Mouse (Mus musculus): ENCODE measurements around the gene Atp8b3. TPM values are rescaled to one million over a fixed set of nuclear protein-coding genes. Genes with fewer than 3 reads are reported as not detected.

The Atp8b3 gene
- polyA plus RNA-seq, 1 experiment from 2014 or later, result 0.59 TPM

- Histone ChIP-seq H3K36me3 (ENCODE audit: control insufficient read depth, insufficient read depth, low read length) (no peaks in the 10 kb centered on the region), H3K4me1 (replicated peaks; ENCODE audit: control insufficient read depth, insufficient read depth, low read length) (peaks cover 6% of the 10 kb centered on the region; the same call in 1 of the 2 replicates), H3K4me2 (ENCODE audit: low read depth, low read length, severe bottlenecking) (no peak overlapping the region), H3K9ac (ENCODE audit: low read length) (no peak overlapping the region), H3K27ac (ENCODE audit: low read depth, low read length) (no peak overlapping the region), H3K4me3 (ENCODE audit: low read depth, low read length) (no peak overlapping the region), H3K27me3 (ENCODE audit: control insufficient read depth, insufficient read depth, low read length) (no peaks in the 10 kb centered on the region), H3K9me3 (ENCODE audit: control insufficient read depth, low read length) (no peaks in the 10 kb centered on the region)
- WGBS, result 38% methylated on average over 5 of the region's 5 CpGs
- ATAC-seq (replicated peaks; ENCODE audit: low FRiP score), result no peak
- DNase-seq (ENCODE audit: low spot score), result peak; percentile 88
Observed at GRCm38 (mm10) chr10:80557346-80557965, 18.5 kb upstream of the Atp8b3 start.

GRCm38 (mm10) chr10:80553997-80554396, 15.1 kb upstream of the Atp8b3 start:
- no peak overlapping the region for H3K9ac ChIP-seq (ENCODE audit: low read length)
- DNase-seq (ENCODE audit: low spot score) (no peak), ATAC-seq (replicated peaks; ENCODE audit: low FRiP score) (no peak)
- no peaks in the 10 kb centered on the region for H3K4me1 ChIP-seq (replicated peaks; ENCODE audit: control insufficient read depth, insufficient read depth, low read length)
- H3K36me3 ChIP-seq (ENCODE audit: control insufficient read depth, insufficient read depth, low read length), result peaks cover 5% of the 10 kb centered on the region; the same call in 1 of the 2 replicates
- no peak overlapping the region for H3K4me2 ChIP-seq (ENCODE audit: low read depth, low read length, severe bottlenecking)
- H3K9me3 ChIP-seq (ENCODE audit: control insufficient read depth, low read length), result no peaks in the 10 kb centered on the region
- H3K4me3 ChIP-seq (ENCODE audit: low read depth, low read length), result no peak overlapping the region
- no peak overlapping the region for H3K27ac ChIP-seq (ENCODE audit: low read depth, low read length)
- 85% methylated on average over 6 of the region's 6 CpGs for WGBS
- no peaks in the 10 kb centered on the region for H3K27me3 ChIP-seq (ENCODE audit: control insufficient read depth, insufficient read depth, low read length)

DNA sequence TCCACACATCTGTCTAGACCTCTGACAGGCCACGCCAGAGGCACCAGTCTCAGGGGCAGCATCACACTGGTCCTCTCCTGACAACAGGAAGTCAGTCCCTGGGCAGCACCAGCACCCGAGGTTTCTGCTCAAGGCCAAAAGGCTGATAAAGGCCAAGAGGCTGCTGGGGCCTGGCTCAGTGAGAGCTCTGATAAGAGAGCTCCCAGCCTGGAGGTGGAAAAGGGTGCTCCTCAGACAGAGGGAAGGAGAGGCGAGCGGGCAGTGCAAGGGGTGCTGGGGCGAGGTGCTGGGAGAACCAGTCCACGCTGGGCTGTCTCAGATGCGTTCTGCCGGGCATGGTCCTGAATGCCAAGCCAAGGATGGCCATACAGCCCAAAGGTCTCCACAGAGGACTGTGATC, 14.7 kb upstream of the Atp8b3 start:
- no peak for ATAC-seq (replicated peaks; ENCODE audit: low FRiP score)
- Histone ChIP-seq H3K9me3 (ENCODE audit: control insufficient read depth, low read length) (no peaks in the 10 kb centered on the region), H3K4me1 (replicated peaks; ENCODE audit: control insufficient read depth, insufficient read depth, low read length) (no peaks in the 10 kb centered on the region), H3K4me2 (ENCODE audit: low read depth, low read length, severe bottlenecking) (no peak overlapping the region), H3K36me3 (ENCODE audit: control insufficient read depth, insufficient read depth, low read length) (peaks cover 5% of the 10 kb centered on the region; the same call in 1 of the 2 replicates), H3K27me3 (ENCODE audit: control insufficient read depth, insufficient read depth, low read length) (no peaks in the 10 kb centered on the region), H3K9ac (ENCODE audit: low read length) (no peak overlapping the region), H3K27ac (ENCODE audit: low read depth, low read length) (no peak overlapping the region), H3K4me3 (ENCODE audit: low read depth, low read length) (no peak overlapping the region)
- 93% methylated on average over 8 of the region's 8 CpGs for WGBS
- no peak for DNase-seq (ENCODE audit: low spot score)

DNA sequence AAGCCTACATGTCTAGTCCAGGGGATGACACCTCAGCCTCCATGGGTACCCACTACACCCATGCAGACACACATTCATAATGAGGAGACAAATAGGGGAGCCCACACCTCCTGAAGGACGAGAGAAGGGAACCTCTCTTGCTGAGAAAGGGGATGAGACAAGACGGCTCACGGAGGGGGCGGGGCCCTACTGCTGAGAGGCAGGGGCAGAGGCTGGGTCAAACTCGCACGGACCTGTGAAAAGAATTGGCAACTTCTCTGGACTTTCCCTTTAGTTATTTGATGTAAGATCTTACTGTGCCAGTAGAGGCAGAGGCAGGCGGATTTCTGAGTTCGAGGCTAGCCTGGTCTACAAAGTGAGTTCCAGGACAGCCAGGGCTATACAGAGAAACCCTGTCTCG, 13.4 kb upstream of the Atp8b3 start:
- 66% methylated on average over 9 of the region's 9 CpGs for WGBS

GRCm38 (mm10) chr10:80549279-80549678, 10.4 kb upstream of the Atp8b3 start:
- ATAC-seq (replicated peaks; ENCODE audit: low FRiP score) (no peak), DNase-seq (ENCODE audit: low spot score) (no peak)
- no peak overlapping the region for H3K4me2 ChIP-seq (ENCODE audit: low read depth, low read length, severe bottlenecking)
- no peaks in the 10 kb centered on the region for H3K9me3 ChIP-seq (ENCODE audit: control insufficient read depth, low read length)
- H3K9ac ChIP-seq (ENCODE audit: low read length), result no peak overlapping the region
- no peaks in the 10 kb centered on the region for H3K4me1 ChIP-seq (replicated peaks; ENCODE audit: control insufficient read depth, insufficient read depth, low read length)
- no peaks in the 10 kb centered on the region for H3K27me3 ChIP-seq (ENCODE audit: control insufficient read depth, insufficient read depth, low read length)
- 97% methylated on average over 21 of the region's 21 CpGs for WGBS
- H3K4me3 ChIP-seq (ENCODE audit: low read depth, low read length), result no peak overlapping the region
- H3K27ac ChIP-seq (ENCODE audit: low read depth, low read length), result no peak overlapping the region
- peaks cover 14% of the 10 kb centered on the region; the same call in 1 of the 2 replicates for H3K36me3 ChIP-seq (ENCODE audit: control insufficient read depth, insufficient read depth, low read length)

More for the DNA sequence above, 13.4 kb upstream of the Atp8b3 start:
- Histone ChIP-seq H3K4me3 (ENCODE audit: low read depth, low read length) (no peak overlapping the region), H3K9me3 (ENCODE audit: control insufficient read depth, low read length) (no peaks in the 10 kb centered on the region), H3K4me1 (replicated peaks; ENCODE audit: control insufficient read depth, insufficient read depth, low read length) (no peaks in the 10 kb centered on the region), H3K27ac (ENCODE audit: low read depth, low read length) (no peak overlapping the region), H3K4me2 (ENCODE audit: low read depth, low read length, severe bottlenecking) (no peak overlapping the region), H3K27me3 (ENCODE audit: control insufficient read depth, insufficient read depth, low read length) (no peaks in the 10 kb centered on the region), H3K9ac (ENCODE audit: low read length) (no peak overlapping the region), H3K36me3 (ENCODE audit: control insufficient read depth, insufficient read depth, low read length) (peaks cover 8% of the 10 kb centered on the region; the same call in 1 of the 2 replicates)
- ATAC-seq (replicated peaks; ENCODE audit: low FRiP score), result no peak
- no peak for DNase-seq (ENCODE audit: low spot score)

DNA sequence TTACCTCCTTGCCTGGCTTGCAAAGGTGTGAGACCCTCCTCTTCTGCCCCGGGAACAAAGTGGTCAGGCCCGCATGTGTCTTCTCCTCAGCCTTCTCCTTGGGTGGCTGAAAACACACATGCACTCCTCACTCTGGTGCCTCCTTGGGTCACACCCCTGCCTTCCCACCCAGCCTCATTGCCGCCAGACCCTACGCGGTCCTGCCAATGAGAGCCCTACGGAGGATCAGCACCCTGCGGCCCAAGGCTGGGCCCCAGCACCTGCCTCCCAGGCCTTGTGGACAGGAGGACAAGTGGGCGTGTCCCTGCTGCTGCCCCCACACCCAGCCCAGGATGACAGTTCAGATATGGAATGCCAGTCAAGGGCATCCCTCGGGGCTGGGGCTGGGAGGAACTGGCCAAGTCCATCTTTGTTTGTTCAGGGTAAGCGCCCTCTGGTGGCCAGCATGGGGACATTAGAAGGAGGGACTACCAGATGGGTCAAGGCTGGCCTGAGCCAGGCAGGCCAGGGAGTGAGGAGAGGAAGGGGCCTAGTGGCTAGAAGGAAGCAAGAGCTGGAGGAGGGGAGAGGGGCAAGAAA, 9.6 kb upstream of the Atp8b3 start:
- Histone ChIP-seq H3K9me3 (ENCODE audit: control insufficient read depth, low read length) (no peaks in the 10 kb centered on the region), H3K4me3 (ENCODE audit: low read depth, low read length) (no peak overlapping the region), H3K27me3 (ENCODE audit: control insufficient read depth, insufficient read depth, low read length) (no peaks in the 10 kb centered on the region), H3K4me2 (ENCODE audit: low read depth, low read length, severe bottlenecking) (no peak overlapping the region), H3K4me1 (replicated peaks; ENCODE audit: control insufficient read depth, insufficient read depth, low read length) (no peaks in the 10 kb centered on the region), H3K27ac (ENCODE audit: low read depth, low read length) (no peak overlapping the region), H3K9ac (ENCODE audit: low read length) (no peak overlapping the region), H3K36me3 (ENCODE audit: control insufficient read depth, insufficient read depth, low read length) (peaks cover 19% of the 10 kb centered on the region; the same call in 1 of the 2 replicates)
- ATAC-seq (replicated peaks; ENCODE audit: low FRiP score) (0 out of 2 replicates have a peak, but pooled peaks have one; percentile 47), DNase-seq (ENCODE audit: low spot score) (peak; percentile 86)
- WGBS, result 76% methylated on average over 10 of the region's 10 CpGs

- H3K4me1 ChIP-seq (replicated peaks; ENCODE audit: control insufficient read depth, insufficient read depth, low read length), result no peaks in the 10 kb centered on the region
- H3K9me3 ChIP-seq (ENCODE audit: control insufficient read depth, low read length), result no peaks in the 10 kb centered on the region
- ATAC-seq (replicated peaks; ENCODE audit: low FRiP score), result no peak
- no peak for DNase-seq (ENCODE audit: low spot score)
- H3K36me3 ChIP-seq (ENCODE audit: control insufficient read depth, insufficient read depth, low read length), result peaks cover 19% of the 10 kb centered on the region
- no peak overlapping the region for H3K27ac ChIP-seq (ENCODE audit: low read depth, low read length)
- H3K4me3 ChIP-seq (ENCODE audit: low read depth, low read length), result no peak overlapping the region
- H3K4me2 ChIP-seq (ENCODE audit: low read depth, low read length, severe bottlenecking), result no peak overlapping the region
- no peaks in the 10 kb centered on the region for H3K27me3 ChIP-seq (ENCODE audit: control insufficient read depth, insufficient read depth, low read length)
- no peak overlapping the region for H3K9ac ChIP-seq (ENCODE audit: low read length)
- WGBS, result 92% methylated on average over 15 of the region's 15 CpGs
Observed at GRCm38 (mm10) chr10:80547539-80547938, 8.6 kb upstream of the Atp8b3 start.

GRCm38 (mm10) chr10:80546945-80547344, 8.0 kb upstream of the Atp8b3 start:
- Histone ChIP-seq H3K27ac (ENCODE audit: low read depth, low read length) (no peak overlapping the region), H3K4me2 (ENCODE audit: low read depth, low read length, severe bottlenecking) (no peak overlapping the region), H3K27me3 (ENCODE audit: control insufficient read depth, insufficient read depth, low read length) (no peaks in the 10 kb centered on the region), H3K9me3 (ENCODE audit: control insufficient read depth, low read length) (no peaks in the 10 kb centered on the region), H3K36me3 (ENCODE audit: control insufficient read depth, insufficient read depth, low read length) (peaks cover 19% of the 10 kb centered on the region), H3K9ac (ENCODE audit: low read length) (no peak overlapping the region), H3K4me3 (ENCODE audit: low read depth, low read length) (no peak overlapping the region), H3K4me1 (replicated peaks; ENCODE audit: control insufficient read depth, insufficient read depth, low read length) (no peaks in the 10 kb centered on the region)
- WGBS, result 96% methylated on average over 4 of the region's 4 CpGs
- DNase-seq (ENCODE audit: low spot score), result no peak
- ATAC-seq (replicated peaks; ENCODE audit: low FRiP score), result no peak

- peaks cover 19% of the 10 kb centered on the region for H3K36me3 ChIP-seq (ENCODE audit: control insufficient read depth, insufficient read depth, low read length)
- H3K4me1 ChIP-seq (replicated peaks; ENCODE audit: control insufficient read depth, insufficient read depth, low read length), result no peaks in the 10 kb centered on the region
- no peak overlapping the region for H3K9ac ChIP-seq (ENCODE audit: low read length)
- no peak overlapping the region for H3K4me2 ChIP-seq (ENCODE audit: low read depth, low read length, severe bottlenecking)
- H3K27ac ChIP-seq (ENCODE audit: low read depth, low read length), result no peak overlapping the region
- no peaks in the 10 kb centered on the region for H3K27me3 ChIP-seq (ENCODE audit: control insufficient read depth, insufficient read depth, low read length)
- DNase-seq (ENCODE audit: low spot score), result no peak
- ATAC-seq (replicated peaks; ENCODE audit: low FRiP score), result no peak
- H3K9me3 ChIP-seq (ENCODE audit: control insufficient read depth, low read length), result no peaks in the 10 kb centered on the region
- H3K4me3 ChIP-seq (ENCODE audit: low read depth, low read length), result no peak overlapping the region
- 93% methylated on average over 8 of the region's 8 CpGs for WGBS
Observed at GRCm38 (mm10) chr10:80545590-80545989, 6.7 kb upstream of the Atp8b3 start.
